Mouse (Mus musculus): ENCODE measurements around the gene Kcna2.

Kcna2 gene

DNA sequence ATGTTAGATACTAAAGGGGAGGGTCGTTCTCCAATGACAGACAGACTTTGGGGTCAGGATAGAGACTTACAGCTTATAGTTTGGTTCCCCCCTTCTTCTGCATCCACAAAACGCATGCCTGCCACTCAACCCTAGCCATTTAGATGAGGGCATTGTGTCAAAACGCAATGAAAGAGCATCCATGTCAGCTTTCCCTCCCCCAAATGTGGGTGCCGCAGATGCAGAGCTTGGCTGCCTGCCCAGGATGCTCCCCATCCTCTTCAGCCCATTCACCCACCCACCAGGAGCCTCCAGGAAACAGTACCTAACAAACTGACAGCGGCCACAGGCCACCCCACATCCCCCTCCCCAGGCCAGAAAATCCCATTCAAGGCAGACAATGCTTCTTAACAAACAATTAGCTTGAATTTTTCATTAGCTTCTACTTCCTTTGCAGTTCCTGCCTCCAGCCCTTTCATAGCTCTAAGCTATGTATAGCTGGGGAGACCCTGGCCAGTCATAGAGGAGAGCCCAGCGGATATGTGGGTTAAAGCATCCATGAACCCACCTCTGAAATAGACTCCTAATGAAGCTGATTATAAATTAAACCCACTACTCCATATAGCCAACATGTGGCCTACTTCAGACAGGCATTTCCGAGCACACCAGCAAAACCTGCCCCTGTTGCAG is 50.1 kb downstream of the Kcna2 start:
- DNase-seq: no peak

DNA sequence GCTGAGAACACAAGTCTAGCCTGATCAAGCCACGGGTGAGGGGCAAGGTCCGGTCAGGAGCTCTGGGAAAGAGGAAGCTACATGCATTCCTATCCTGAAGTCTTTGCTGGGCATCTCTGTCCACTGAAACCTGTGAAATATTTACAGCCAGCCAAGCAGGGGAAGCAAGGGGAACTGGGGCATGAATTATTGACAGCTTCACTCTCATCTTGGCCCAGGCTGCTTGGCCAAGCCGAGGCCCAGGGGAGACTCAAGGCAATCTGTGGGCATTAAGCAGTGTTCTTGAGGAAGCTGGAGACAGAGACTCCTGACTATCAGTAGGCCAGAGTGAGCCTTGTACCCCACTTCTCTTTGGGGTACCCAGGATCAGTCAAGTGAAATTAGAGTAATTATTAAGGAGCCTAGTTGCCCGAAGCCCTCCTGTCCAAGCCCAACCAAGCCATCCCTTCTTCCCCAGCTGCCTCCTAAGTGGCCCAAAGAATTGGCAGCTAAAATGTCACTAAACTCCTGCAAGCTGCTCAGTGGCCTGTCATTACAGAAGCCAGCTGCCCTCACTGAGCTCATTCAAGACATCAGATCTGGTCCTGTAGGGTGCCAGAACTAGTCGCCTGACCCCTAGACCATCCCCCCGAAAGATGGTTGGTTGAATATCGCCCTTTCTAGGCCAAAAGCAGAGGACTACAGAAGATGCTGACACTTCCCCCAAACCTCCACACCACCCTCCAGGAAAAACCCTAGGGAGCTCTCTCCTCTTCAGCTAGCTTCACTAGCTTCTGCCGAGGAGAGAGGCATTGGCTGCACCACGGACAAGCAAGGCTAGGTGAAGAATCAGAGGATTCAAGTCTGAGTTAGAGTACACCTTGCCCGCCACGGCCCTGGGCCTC is 53.1 kb downstream of the Kcna2 start:
- no peak for DNase-seq

DNA sequence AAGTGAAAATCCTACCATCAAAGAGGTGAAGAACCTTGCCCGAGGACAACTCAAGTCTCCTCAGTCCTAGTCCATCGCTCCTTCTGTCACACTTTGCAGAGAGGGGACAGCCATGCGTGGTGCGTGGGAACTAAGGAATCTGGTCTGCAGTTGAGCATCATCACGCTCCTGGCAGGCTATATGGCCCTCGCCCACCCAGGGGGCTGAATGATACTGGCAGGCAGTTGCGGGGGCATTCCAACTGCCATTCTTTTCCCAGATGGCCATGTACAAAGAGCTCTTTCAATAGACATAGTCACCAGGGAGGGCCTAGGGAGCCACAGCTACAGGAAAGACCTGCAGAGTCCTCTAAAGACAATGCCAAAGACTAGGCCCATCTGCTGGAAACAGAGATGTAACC is 57.9 kb downstream of the Kcna2 start:
- no peak for DNase-seq

DNA sequence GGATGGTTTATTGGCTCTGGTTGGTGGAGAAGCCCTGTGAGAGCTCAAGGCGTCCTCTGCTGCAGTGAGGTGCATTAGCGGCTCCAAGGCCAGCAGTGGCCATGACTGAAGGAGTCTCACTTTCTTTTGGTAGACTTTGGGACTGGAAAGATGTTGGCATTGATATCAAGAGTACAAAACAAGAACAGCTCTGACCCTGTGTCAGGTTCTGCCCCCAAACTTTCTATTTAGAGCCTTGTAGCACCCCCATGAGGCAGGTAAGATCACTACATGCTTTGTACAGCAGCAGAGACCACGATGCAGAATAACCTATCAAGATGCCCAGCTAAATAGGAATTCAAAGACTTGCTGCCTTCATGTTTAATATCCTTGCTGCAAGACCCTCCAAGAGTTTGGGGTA is 58.5 kb downstream of the Kcna2 start:
- DNase-seq: peak; percentile 32

DNA sequence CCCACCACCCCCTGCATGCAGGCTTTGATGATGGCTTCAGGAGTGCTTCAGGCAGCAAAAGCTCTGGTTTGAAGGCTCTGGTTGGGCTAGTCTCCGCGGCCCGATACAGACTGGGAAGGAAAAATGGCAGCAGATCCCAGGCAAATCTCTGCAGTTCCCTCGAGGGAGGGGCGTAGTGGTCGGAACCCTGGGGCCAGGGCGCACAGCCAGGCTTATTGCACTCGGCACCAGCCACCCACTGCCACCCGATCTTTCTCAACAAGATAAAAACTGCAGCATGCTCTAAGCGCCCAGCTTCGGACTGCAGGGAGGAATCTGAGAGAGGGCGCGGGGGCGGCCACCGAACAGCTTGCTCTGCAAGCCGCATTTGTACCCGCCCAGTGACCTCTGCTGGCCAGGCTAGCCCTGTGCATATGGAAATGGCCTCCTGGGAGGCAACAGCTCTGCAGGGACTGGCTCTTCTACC is 58.9 kb downstream of the Kcna2 start:
- DNase-seq: peak; percentile 48

DNA sequence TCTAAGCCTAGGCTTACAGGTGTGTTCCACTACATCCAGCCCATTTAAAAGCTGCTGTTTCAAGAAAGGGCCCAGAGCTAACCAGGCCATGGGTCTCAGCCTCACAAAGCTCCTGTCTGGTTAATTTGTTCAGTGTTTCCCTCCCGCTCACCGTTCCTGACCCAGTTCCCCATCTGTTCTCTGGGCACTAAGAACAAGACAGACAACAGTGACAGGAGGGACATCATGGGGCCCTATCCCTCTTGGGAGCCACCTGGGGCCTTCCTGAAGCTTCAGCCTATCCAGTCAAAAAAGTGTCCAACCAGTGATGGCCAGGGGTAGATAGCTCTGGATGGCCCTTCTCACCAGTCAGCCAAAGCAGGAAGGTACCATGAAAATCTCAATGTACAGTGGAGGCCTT is 61.8 kb downstream of the Kcna2 start:
- no peak for DNase-seq

All from right cerebral cortex, adult 18-20 months (tissue).